Mouse (Mus musculus): ENCODE data around the gene Aox4. TPM values are rescaled to one million over a fixed set of nuclear protein-coding genes. Genes with fewer than 3 reads are reported as not detected.

Gene Aox4
- polyA plus RNA-seq, 1 experiment, result 0.51 TPM

GRCm38 (mm10) chr1:58275879-58276278 is 65.7 kb downstream of the Aox4 start:
- TF ChIP-seq CTCF (IDR thresholded peaks at IDR 0.05; ENCODE audit: insufficient read depth, low read length) (no peak), POLR2A (IDR thresholded peaks at IDR 0.05; ENCODE audit: borderline replicate concordance, extremely low read depth, low read depth, low read length) (no peak)
- Histone ChIP-seq H3K4me3 (replicated peaks; ENCODE audit: extremely low read depth, low read depth, low read length) (no peak overlapping the region), H3K4me1 (ENCODE audit: control insufficient read depth, insufficient read depth, low read length) (no peaks in the 10 kb centered on the region)
- no peak for DNase-seq
- WGBS, result 26% methylated on average over 9 of the region's 9 CpGs

DNA sequence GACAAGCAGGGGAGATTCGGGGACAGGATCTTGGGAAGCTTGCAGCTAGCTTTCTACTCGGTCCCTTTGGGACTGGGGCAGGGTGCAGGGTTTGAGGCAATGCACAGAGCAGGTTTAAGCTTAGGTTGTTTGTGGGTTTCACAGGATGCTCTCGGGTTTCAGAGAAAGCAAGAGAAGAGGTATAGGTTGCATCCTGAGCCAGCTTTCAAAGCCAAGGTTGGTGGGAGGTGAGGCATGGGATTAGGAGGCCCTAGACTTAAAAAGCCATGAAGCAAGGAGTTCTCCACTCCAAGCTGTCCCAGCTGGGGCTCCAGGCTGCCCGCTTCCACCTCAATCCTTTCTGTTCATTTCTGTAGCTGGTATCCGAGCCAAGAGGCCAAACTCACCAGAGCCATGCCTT is 67.8 kb downstream of the Aox4 start, which contains the start of gene Aox2:
Gene Aox2, plus strand, starts transcription at position 301 of the 400 bp plus-strand sequence.
- TF ChIP-seq CTCF (IDR thresholded peaks at IDR 0.05; ENCODE audit: insufficient read depth, low read length) (no peak), POLR2A (IDR thresholded peaks at IDR 0.05; ENCODE audit: borderline replicate concordance, extremely low read depth, low read depth, low read length) (no peak)
- H3K4me1 ChIP-seq (ENCODE audit: control insufficient read depth, insufficient read depth, low read length), result no peaks in the 10 kb centered on the region
- no peak within 1 kb of the TSS for H3K4me3 ChIP-seq (replicated peaks; ENCODE audit: extremely low read depth, low read depth, low read length)
- 73% methylated on average over 5 of the region's 5 CpGs for WGBS
- DNase-seq, result no peak

GRCm38 (mm10) chr1:58278513-58278912 is 68.3 kb downstream of the Aox4 start:
- 68% methylated on average over 7 of the region's 7 CpGs for WGBS
- Histone ChIP-seq H3K4me3 (replicated peaks; ENCODE audit: extremely low read depth, low read depth, low read length) (no peak overlapping the region), H3K4me1 (ENCODE audit: control insufficient read depth, insufficient read depth, low read length) (no peaks in the 10 kb centered on the region)
- DNase-seq, result no peak
- TF ChIP-seq POLR2A (IDR thresholded peaks at IDR 0.05; ENCODE audit: borderline replicate concordance, extremely low read depth, low read depth, low read length), result no peak
- TF ChIP-seq CTCF (IDR thresholded peaks at IDR 0.05; ENCODE audit: insufficient read depth, low read length), result no peak

DNA sequence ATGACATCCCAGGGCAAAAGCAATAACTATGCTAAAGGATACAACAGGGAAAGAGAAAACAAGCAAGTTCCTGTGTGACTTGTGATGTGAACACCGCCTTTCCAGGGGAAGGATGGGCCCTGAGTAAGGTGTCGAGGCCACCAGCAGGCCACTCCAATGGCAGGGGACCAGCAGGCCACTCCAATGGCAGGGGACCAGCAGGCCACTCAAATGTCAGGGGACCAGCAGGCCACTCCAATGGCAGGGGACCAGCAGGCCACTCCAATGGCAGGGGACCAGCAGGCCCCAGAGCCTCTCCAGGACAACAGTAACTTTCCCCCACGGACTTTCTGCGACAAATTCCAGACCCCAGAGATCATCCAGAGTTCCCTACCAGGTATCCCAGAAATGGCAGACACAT is 70.2 kb downstream of the Aox4 start:
- Histone ChIP-seq H3K4me3 (replicated peaks; ENCODE audit: extremely low read depth, low read depth, low read length) (no peak overlapping the region), H3K4me1 (ENCODE audit: control insufficient read depth, insufficient read depth, low read length) (no peaks in the 10 kb centered on the region)
- TF ChIP-seq CTCF (IDR thresholded peaks at IDR 0.05; ENCODE audit: insufficient read depth, low read length) (no peak), POLR2A (IDR thresholded peaks at IDR 0.05; ENCODE audit: borderline replicate concordance, extremely low read depth, low read depth, low read length) (no peak)
- 77% methylated on average over 4 of the region's 4 CpGs for WGBS
- no peak for DNase-seq

GRCm38 (mm10) chr1:58280939-58281624 is 70.9 kb downstream of the Aox4 start:
- no peak overlapping the region for H3K4me3 ChIP-seq (replicated peaks; ENCODE audit: extremely low read depth, low read depth, low read length)
- no peaks in the 10 kb centered on the region for H3K4me1 ChIP-seq (ENCODE audit: control insufficient read depth, insufficient read depth, low read length)
- TF ChIP-seq POLR2A (IDR thresholded peaks at IDR 0.05; ENCODE audit: borderline replicate concordance, extremely low read depth, low read depth, low read length) (no peak), CTCF (IDR thresholded peaks at IDR 0.05; ENCODE audit: insufficient read depth, low read length) (no peak)
- DNase-seq, result no peak
- WGBS, result 72% methylated on average over 13 of the region's 13 CpGs

DNA sequence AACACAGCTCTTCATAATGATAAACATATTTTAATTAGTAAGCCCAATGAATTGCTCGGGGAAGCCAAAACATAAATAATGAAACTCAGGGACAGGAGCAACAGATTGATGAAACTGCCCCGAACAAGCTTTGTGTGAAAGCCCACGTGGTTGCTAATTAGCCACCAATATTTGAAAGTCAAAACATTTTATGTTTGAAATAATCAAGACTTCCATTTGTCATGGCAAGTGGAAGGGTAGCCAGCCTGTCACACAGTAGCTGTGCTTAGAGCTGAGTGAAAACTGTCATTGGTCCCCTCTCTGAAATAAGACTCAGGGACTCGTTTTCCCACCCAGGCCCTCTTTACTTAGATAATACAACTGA is 71.4 kb downstream of the Aox4 start:
- TF ChIP-seq CTCF (IDR thresholded peaks at IDR 0.05; ENCODE audit: insufficient read depth, low read length) (no peak), POLR2A (IDR thresholded peaks at IDR 0.05; ENCODE audit: borderline replicate concordance, extremely low read depth, low read depth, low read length) (no peak)
- Histone ChIP-seq H3K4me3 (replicated peaks; ENCODE audit: extremely low read depth, low read depth, low read length) (no peak overlapping the region), H3K4me1 (ENCODE audit: control insufficient read depth, insufficient read depth, low read length) (no peaks in the 10 kb centered on the region)
- 72% methylated on average over 4 of the region's 4 CpGs for whole genome bisulfite sequencing
- no peak for DNase-seq

DNA sequence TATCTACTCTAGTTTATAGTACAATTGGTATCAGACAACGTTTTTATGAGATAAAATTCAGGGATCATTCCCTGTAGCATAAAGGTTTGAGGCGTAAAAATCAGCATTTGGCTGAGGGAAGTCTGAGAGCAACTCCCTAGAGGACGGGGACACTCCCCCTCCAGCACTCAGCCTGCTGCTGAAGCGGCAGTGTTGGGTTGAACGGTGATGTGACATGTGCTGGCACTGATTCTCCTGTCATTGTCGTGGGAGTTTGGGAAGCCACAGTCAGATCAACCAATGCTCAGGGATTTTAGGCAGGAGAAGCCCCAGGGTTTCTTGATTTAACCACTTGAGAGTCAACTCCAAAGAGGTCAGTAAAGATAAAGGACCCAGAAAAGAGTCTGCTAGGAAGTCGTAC is 74.3 kb downstream of the Aox4 start:
- Histone ChIP-seq H3K4me3 (replicated peaks; ENCODE audit: extremely low read depth, low read depth, low read length) (no peak overlapping the region), H3K4me1 (ENCODE audit: control insufficient read depth, insufficient read depth, low read length) (no peaks in the 10 kb centered on the region)
- 44% methylated on average over 7 of the region's 7 CpGs for WGBS
- no peak for DNase-seq
- TF ChIP-seq CTCF (IDR thresholded peaks at IDR 0.05; ENCODE audit: insufficient read depth, low read length) (no peak), POLR2A (IDR thresholded peaks at IDR 0.05; ENCODE audit: borderline replicate concordance, extremely low read depth, low read depth, low read length) (no peak)

- no peak overlapping the region for H3K4me3 ChIP-seq (replicated peaks; ENCODE audit: extremely low read depth, low read depth, low read length)
- TF ChIP-seq POLR2A (IDR thresholded peaks at IDR 0.05; ENCODE audit: borderline replicate concordance, extremely low read depth, low read depth, low read length), result no peak
- no peak for TF ChIP-seq CTCF (IDR thresholded peaks at IDR 0.05; ENCODE audit: insufficient read depth, low read length)
- WGBS, result 66% methylated on average over 3 of the region's 3 CpGs
- no peak for DNase-seq
- H3K4me1 ChIP-seq (ENCODE audit: control insufficient read depth, insufficient read depth, low read length), result no peaks in the 10 kb centered on the region
Observed at GRCm38 (mm10) chr1:58288091-58288490, 77.9 kb downstream of the Aox4 start.

DNA sequence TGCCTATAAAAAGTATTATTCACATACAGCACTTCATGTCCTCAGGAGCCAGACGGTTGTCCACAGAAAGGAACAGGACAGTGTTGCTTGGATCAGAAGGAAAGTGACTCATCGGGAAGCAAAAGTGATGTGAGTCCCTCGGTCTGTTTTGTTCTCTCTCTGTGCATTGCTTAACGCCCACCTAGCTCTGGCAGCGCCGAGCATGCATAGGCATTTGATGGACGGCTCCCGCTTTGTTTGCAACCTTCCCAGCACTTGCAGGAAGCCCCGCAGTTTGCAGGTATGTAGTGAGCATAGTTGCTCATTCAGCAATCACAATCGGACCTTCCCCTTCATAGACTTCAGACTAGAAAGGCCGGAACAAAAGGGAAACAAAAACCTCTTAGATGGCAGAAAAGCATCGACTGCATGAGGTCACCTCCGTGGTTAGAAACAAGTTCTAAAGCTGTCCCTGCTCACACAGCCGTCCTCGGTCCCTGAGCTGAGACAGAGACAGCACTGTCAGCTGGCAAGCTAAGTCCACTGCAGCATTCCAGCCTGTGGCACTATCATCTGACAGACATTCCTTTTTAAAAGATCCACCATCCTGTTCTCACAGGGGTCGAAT is 79.8 kb downstream of the Aox4 start:
- TF ChIP-seq CTCF (IDR thresholded peaks at IDR 0.05; ENCODE audit: insufficient read depth, low read length) (no peak), POLR2A (IDR thresholded peaks at IDR 0.05; ENCODE audit: borderline replicate concordance, extremely low read depth, low read depth, low read length) (no peak)
- WGBS, result 37% methylated on average over 16 of the region's 16 CpGs
- H3K4me1 ChIP-seq (ENCODE audit: control insufficient read depth, insufficient read depth, low read length), result no peaks in the 10 kb centered on the region
- no peak overlapping the region for H3K4me3 ChIP-seq (replicated peaks; ENCODE audit: extremely low read depth, low read depth, low read length)
- no peak for DNase-seq
